Mouse (Mus musculus) splenic B cell, adult 2 months (primary cell): ENCODE measurements around the gene Snx29.

Source experiments
- DNase-seq: peaks from one replicate; pipeline ENCODE4 v3.0.0-alpha.2; 2011; ENCODE audit warnings: low read depth, low spot score
- H3K27me3 ChIP-seq: 2 replicates; pipeline ENCODE4 v1.6.1; 2012; ENCODE audit warnings: mild to moderate bottlenecking, low read length, moderate library complexity, mixed read lengths; ENCODE audit not compliant: control insufficient read depth, poor library complexity, insufficient read depth, severe bottlenecking
- H3K36me3 ChIP-seq: 2 replicates; pipeline ENCODE4 v1.6.1; 2012; ENCODE audit warnings: mild to moderate bottlenecking, low read length, moderate library complexity, mixed read lengths; ENCODE audit not compliant: control insufficient read depth, poor library complexity, insufficient read depth, severe bottlenecking

Gene Snx29

DNA sequence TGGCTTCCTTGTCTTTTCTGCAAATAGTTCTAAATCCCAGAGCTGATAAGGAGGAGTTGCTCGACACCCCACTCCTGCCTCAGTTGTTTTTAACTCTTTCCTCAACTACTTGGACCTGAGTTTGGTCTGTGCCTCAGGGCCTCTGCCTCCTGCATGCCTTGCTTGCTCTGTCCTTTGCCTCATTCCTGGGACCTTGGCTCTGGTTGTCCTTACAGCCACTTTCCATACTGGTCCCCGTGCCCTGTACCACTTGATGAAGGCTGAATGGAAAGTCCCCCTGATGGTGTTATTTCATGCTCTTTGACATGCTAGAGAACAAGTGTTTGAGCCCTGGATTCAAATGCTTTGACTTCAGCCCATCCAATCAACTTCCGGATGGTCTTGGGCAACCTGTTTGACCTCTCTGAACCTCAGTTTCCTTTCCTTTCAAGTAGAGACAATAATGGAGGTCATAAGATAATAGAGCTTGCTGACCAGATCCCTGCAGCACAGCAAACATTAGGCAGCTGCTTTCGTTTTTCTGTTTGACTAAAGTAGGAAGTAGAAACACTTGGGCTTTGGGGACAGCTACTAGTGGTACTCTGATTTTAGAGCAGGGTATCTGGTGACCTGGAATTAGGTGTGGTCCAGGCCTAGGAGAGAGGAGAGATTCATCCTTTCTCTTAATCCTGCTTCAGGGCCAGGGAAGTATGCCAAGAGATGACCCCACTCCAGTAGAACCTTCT is 365.7 kb downstream of the Snx29 start:
- Histone ChIP-seq H3K36me3 (no peaks in the 10 kb centered on the region), H3K27me3 (no peaks in the 10 kb centered on the region)
- peak; percentile 21 for DNase-seq

- DNase-seq, result no peak
- Histone ChIP-seq H3K27me3 (no peaks in the 10 kb centered on the region), H3K36me3 (no peaks in the 10 kb centered on the region)
Measured at GRCm38 (mm10) chr16:11690097-11690496, 367.4 kb downstream of the Snx29 start.

DNA sequence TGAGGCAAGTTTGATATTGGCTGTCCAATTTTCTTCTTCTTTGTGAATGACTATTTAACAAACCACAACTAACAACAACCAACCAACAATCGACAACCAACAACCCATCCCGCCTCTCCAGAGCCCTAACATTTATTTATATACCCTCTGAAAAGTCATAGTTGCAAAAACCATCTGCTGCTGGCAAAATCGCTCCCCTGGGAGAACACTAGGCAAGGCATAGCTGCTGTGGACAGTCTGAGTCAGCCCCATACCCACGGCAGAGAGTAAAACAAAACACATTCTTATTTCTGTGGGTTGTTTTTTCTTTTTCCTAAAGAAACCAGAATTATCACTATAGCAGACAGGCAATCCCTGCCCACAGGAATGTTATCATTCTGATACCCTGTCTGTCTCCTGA is 368.0 kb downstream of the Snx29 start:
- H3K27me3 ChIP-seq, result no peaks in the 10 kb centered on the region
- no peaks in the 10 kb centered on the region for H3K36me3 ChIP-seq
- DNase-seq, result no peak

GRCm38 (mm10) chr16:11691487-11692200 is 368.9 kb downstream of the Snx29 start:
- DNase-seq, result no peak
- Histone ChIP-seq H3K36me3 (no peaks in the 10 kb centered on the region; the same call in 1 of the 2 replicates), H3K27me3 (no peaks in the 10 kb centered on the region)

DNA sequence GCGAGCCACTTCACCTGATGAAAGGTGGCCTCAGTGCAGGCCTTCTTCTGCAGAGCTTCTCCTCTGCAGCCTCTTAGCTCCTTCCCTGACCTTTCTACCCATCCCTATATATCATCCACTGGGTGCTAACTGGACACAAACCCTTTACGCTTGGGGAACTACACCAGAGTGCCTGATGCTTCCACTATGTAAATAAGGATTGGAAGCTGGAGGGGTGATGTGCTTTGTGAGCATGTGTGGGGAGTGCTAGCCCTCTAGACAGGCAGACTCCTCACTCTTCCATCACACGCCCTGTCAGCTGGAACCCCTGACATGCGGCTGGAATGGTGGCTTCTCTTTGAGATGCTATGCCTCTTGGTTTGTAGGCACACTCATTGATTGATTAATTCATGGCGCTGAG is 370.0 kb downstream of the Snx29 start:
- no peaks in the 10 kb centered on the region for H3K27me3 ChIP-seq
- H3K36me3 ChIP-seq, result no peaks in the 10 kb centered on the region; the same call in 1 of the 2 replicates
- DNase-seq, result no peak

- Histone ChIP-seq H3K36me3 (no peaks in the 10 kb centered on the region; the same call in none of the 2 replicates), H3K27me3 (no peaks in the 10 kb centered on the region)
- DNase-seq, result no peak
Measured at GRCm38 (mm10) chr16:11694386-11694785, 371.7 kb downstream of the Snx29 start.

- Histone ChIP-seq H3K36me3 (no peaks in the 10 kb centered on the region; the same call in none of the 2 replicates), H3K27me3 (no peaks in the 10 kb centered on the region)
- no peak for DNase-seq
Measured at GRCm38 (mm10) chr16:11696767-11697166, 374.1 kb downstream of the Snx29 start.

- H3K36me3 ChIP-seq, result no peaks in the 10 kb centered on the region; the same call in none of the 2 replicates
- no peaks in the 10 kb centered on the region for H3K27me3 ChIP-seq
- peak; percentile 32 for DNase-seq
Measured at GRCm38 (mm10) chr16:11697710-11698357, 375.1 kb downstream of the Snx29 start.

- H3K27me3 ChIP-seq, result no peaks in the 10 kb centered on the region
- no peak for DNase-seq
Measured at GRCm38 (mm10) chr16:11701579-11701978, 378.9 kb downstream of the Snx29 start.

DNA sequence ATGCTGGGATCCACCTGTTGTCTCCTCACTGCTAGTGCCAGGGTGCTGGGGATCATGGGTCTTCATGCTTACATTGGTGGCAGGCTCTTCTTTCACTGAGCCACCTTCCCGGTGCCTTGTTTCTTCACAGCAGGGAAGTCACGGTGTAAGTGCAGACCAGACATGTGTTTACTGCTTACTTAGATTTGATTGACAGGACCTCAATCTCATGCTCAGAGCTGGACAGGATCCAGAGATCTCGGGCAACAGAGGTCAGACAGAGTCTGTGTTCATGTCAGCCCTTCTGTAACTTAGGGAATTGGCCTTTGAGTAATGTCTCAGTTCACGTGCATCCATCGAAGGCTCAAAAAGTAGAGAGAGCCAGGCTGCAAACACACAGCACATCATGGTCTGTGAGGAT is 381.4 kb downstream of the Snx29 start:
- no peak for DNase-seq
- no peaks in the 10 kb centered on the region for H3K27me3 ChIP-seq
- H3K36me3 ChIP-seq, result peaks cover 1% of the 10 kb centered on the region; the same call in 1 of the 2 replicates

More at GRCm38 (mm10) chr16:11701579-11701978, 378.9 kb downstream of the Snx29 start:
- no peaks in the 10 kb centered on the region; the same call in none of the 2 replicates for H3K36me3 ChIP-seq

DNA sequence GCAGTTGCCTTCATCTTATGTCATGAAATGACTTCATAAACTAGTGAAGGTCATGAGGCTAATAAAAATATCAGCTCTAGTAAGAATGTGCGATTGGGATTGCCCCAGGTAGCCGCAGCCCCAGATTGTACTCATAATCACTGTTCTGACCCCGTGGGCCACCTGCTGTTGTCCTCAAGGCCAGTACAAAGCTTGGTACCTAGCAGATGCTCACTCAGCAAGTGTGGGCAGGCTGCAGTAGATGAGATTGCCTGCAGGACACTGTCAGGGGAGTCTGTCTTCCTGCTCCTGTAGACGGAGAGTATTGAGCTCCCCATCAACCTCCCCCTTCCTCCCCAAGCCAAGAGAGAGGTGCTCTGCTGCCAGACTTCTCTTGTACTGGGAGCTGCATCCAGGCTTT is 382.7 kb downstream of the Snx29 start:
- Histone ChIP-seq H3K36me3 (peaks cover 1% of the 10 kb centered on the region; the same call in 1 of the 2 replicates), H3K27me3 (no peaks in the 10 kb centered on the region)
- no peak for DNase-seq

DNA sequence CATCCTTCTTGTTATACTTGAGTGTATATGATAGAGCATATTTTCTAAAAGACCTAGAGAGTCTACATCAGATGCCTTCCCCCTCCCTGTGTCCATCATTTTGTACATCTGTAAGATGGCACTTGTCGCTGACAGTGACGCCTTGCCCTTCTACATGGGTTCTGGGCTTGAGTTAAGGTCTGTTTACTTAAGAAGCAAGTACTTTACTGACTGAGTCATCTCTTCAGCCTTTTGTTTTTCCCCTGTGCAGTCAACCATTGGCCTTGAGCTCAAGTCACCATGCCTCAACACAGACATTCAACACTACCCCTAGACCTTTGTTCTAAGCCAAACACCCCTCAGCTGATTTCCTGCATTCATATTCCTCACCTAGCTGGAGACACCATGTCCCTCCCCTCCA is 385.4 kb downstream of the Snx29 start:
- no peak for DNase-seq
- no peaks in the 10 kb centered on the region for H3K27me3 ChIP-seq

DNA sequence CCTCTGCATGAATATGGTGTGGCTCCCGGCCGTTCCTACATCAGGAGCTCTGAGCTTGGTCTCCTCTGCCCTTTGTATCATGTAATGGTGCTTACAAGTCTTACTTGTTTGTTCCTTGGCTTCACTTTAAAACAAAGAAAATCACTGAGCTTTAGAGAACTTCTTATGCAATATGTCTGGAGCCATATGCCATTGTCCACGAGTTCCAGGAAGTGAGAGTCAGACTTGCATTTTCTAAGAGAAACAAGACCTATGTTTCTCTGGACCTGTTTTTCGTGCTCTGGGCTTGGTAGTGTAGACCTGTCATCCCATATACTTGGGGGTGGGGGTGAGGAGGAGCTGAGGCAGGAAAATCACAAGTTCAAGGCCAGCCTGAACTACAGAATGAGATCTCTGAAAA is 386.7 kb downstream of the Snx29 start:
- H3K36me3 ChIP-seq, result peaks cover 1% of the 10 kb centered on the region; the same call in 1 of the 2 replicates
- no peaks in the 10 kb centered on the region for H3K27me3 ChIP-seq
- peak; percentile 10 for DNase-seq

More for the DNA sequence above, 385.4 kb downstream of the Snx29 start:
- H3K36me3 ChIP-seq, result peaks cover 1% of the 10 kb centered on the region; the same call in 1 of the 2 replicates

DNA sequence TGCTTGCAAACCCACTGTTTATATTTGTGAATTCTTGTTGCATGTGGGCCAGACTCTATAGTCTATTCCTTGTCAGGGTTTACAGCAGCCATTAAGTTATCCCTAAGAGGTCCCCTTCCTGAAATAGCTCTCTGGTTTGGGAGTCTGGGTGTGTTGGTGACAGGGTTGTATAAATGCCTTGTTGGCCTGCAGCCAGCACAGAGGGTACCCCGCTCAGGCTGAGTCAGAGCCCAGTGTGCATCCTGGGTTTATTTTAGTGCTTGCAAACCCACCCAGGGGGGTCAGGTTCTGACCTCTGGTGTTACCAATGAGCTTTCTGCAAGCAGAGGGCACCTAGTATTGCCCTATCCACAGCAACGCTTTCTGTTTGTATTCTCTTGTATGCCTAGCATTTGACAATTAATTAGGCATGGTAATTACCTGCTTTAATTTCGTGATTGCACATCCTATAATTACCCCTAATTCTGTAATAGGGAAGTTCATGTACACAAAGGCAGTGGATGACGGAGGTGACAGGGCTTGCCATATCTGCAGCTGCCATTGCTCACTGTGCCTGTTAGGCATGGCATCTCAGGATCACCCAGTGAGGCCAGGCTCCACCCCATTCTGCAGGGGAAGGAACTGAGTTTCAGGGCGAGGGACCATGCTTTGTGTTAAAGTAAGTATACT is 387.4 kb downstream of the Snx29 start:
- Histone ChIP-seq H3K36me3 (peaks cover 2% of the 10 kb centered on the region), H3K27me3 (no peaks in the 10 kb centered on the region)
- DNase-seq, result no peak
